Mouse (Mus musculus) kidney, postnatal 0 days (tissue): ENCODE measurements at regions not wholly inside any gene's neighbourhood (a gene's known extent, or its start where the extent isn't known, plus 50 kb on each side); places are given as distances from the start of the nearest gene placed in this dataset.

Source experiments
- ATAC-seq: fragments of 200-750 bp; cut with Nextera tagmentation; replicated peaks from 2 replicates; pipeline ENCODE4 v1.8.0; 2017; ENCODE audit warnings: low read depth, moderate number of reproducible peaks, moderate TSS enrichment, moderate library complexity; ENCODE audit not compliant: low FRiP score
- DNase-seq: peaks from one replicate; pipeline ENCODE4 v3.0.0-alpha.2; 2016; ENCODE audit warnings: low spot score
- H3K27ac ChIP-seq: fragments of 300-500 bp; sonication (generic); 2 replicates; pipeline ENCODE4 v1.5.1; 2014; ENCODE audit warnings: mild to moderate bottlenecking
- H3K27me3 ChIP-seq: fragments of 300-500 bp; sonication (generic); 2 replicates; pipeline ENCODE4 v1.6.1; 2014; ENCODE audit warnings: low read length, mixed read lengths; ENCODE audit not compliant: insufficient read depth
- H3K36me3 ChIP-seq: fragments of 300-500 bp; sonication (generic); 2 replicates; pipeline ENCODE4 v1.6.1; 2014; ENCODE audit warnings: low read length, mixed read lengths; ENCODE audit not compliant: insufficient read depth
- H3K4me1 ChIP-seq: fragments of 300-500 bp; sonication (generic); replicated peaks from 2 replicates; pipeline ENCODE4 v1.6.1; 2014; ENCODE audit warnings: antibody characterized with exemption, low read length, mixed read lengths; ENCODE audit not compliant: insufficient read depth
- H3K4me2 ChIP-seq: fragments of 300-500 bp; sonication (generic); 2 replicates; pipeline ENCODE4 v1.6.1; 2014; ENCODE audit warnings: mild to moderate bottlenecking, low read length, moderate library complexity, mixed read lengths
- H3K4me3 ChIP-seq: fragments of 300-500 bp; sonication (generic); replicated peaks from 2 replicates; pipeline ENCODE4 v1.5.1; 2014; ENCODE audit warnings: low read depth, low read length
- H3K9ac ChIP-seq: fragments of 300-500 bp; sonication (generic); 2 replicates; pipeline ENCODE4 v1.6.1; 2014; ENCODE audit warnings: low read depth, low read length
- H3K9me3 ChIP-seq: fragments of 300-500 bp; sonication (generic); replicated peaks from 2 replicates; pipeline ENCODE4 v1.6.1; 2016; ENCODE audit warnings: low read length, inconsistent platforms, mixed read lengths
- CTCF ChIP-seq: IDR thresholded peaks from 2 replicates; pipeline ENCODE4 v1.5.1; 2016; ENCODE audit warnings: antibody characterized with exemption, low read depth, mild to moderate bottlenecking, moderate library complexity
- WGBS: fragments of 180-500 bp; shearing (Covaris S2); extraction: QIAGEN DNeasy Blood & Tissue Kit; methylation state at CpG from one replicate; pipeline ENCODE4 v1.1.7; 2014; 5-methylcytosine and 5-hydroxymethylcytosine counted together

GRCm38 (mm10) chr11:84667711-84668110, 142.4 kb upstream of the Lhx1 start:
- 0 out of 2 replicates have a peak, but pooled peaks cover 8% of the 10 kb centered on the region for H3K4me1 ChIP-seq
- H3K4me2 ChIP-seq: no peak overlapping the region
- H3K27ac ChIP-seq: no peak overlapping the region
- H3K4me3 ChIP-seq: no peak overlapping the region
- H3K9me3 ChIP-seq: no peaks in the 10 kb centered on the region
- DNase-seq (no peak), ATAC-seq (no peak)
- no peak overlapping the region for H3K9ac ChIP-seq
- H3K36me3 ChIP-seq: no peaks in the 10 kb centered on the region
- 80% methylated on average over 4 of the region's 4 CpGs for WGBS
- no peaks in the 10 kb centered on the region for H3K27me3 ChIP-seq
- TF ChIP-seq CTCF: no peak

DNA sequence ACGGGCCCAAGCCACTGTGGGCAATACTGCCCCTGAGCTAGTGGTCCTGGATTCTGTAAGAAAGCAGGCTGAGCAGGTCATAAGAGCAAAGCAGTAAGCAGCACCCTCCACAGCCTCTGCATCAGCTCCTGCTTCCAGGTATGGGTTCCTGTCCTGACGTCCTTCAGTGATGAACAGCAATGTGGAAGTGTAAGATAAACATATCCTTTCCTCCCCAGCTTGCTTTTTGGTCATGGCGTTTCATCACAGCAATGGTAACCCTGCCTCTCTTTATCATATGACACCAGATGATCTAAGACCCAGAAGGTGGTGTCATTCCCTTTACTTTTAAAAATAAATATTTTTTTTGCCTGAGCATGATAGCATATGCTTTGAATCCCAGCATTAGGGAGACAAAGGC, 138.9 kb upstream of the Lhx1 start:
- Histone ChIP-seq H3K27me3 (no peaks in the 10 kb centered on the region; the same call in 1 of the 2 replicates), H3K4me1 (no peaks in the 10 kb centered on the region), H3K4me3 (no peak overlapping the region), H3K36me3 (no peaks in the 10 kb centered on the region), H3K27ac (no peak overlapping the region), H3K9me3 (no peaks in the 10 kb centered on the region), H3K4me2 (no peak overlapping the region), H3K9ac (no peak overlapping the region)
- WGBS: 52% methylated on average over 3 of the region's 3 CpGs
- DNase-seq (no peak), ATAC-seq (no peak)
- no peak for TF ChIP-seq CTCF

GRCm38 (mm10) chr11:84661981-84662380, 136.6 kb upstream of the Lhx1 start:
- H3K9ac ChIP-seq: no peak overlapping the region
- peak; percentile 82 for DNase-seq
- 10% methylated on average over 7 of the region's 7 CpGs for WGBS
- H3K4me1 ChIP-seq: no peaks in the 10 kb centered on the region; the same call in 1 of the 2 replicates
- H3K27ac ChIP-seq: no peak overlapping the region
- no peak for ATAC-seq
- no peaks in the 10 kb centered on the region for H3K9me3 ChIP-seq
- no peaks in the 10 kb centered on the region for H3K36me3 ChIP-seq
- no peak overlapping the region for H3K4me2 ChIP-seq
- no peak overlapping the region for H3K4me3 ChIP-seq
- H3K27me3 ChIP-seq: no peaks in the 10 kb centered on the region; the same call in 1 of the 2 replicates
- no peak for TF ChIP-seq CTCF

DNA sequence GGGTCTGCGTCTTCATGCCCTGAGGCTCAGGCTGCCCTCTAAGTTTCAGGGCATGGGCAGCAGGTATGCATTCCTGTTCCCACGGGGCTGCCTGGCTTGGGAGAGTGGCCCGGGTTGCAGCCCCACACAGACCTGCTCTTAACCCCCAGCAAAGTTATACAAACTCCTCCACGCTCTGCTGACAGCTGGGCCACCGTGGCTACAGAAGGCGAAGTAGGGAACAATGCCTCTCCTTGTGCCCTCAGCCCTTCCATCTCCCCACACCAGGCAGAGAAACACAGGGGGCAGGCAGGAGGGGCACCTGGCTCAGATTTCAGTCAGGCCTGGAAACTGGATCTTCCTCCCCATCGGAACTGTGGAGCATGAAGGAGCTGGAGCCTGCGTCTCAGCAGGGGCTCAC, 135.5 kb upstream of the Lhx1 start:
- no peaks in the 10 kb centered on the region for H3K9me3 ChIP-seq
- 11% methylated on average over 8 of the region's 8 CpGs for WGBS
- peak; percentile 57 for ATAC-seq
- no peak overlapping the region for H3K9ac ChIP-seq
- no peak overlapping the region for H3K4me3 ChIP-seq
- no peaks in the 10 kb centered on the region; the same call in 1 of the 2 replicates for H3K27me3 ChIP-seq
- peak; percentile 80 for DNase-seq
- no peak for TF ChIP-seq CTCF
- no peaks in the 10 kb centered on the region for H3K36me3 ChIP-seq
- H3K4me1 ChIP-seq: no peaks in the 10 kb centered on the region; the same call in 1 of the 2 replicates
- H3K4me2 ChIP-seq: no peak overlapping the region
- 0 out of 2 replicates have a peak overlapping the region, but pooled peaks have one; percentile 4 for H3K27ac ChIP-seq

DNA sequence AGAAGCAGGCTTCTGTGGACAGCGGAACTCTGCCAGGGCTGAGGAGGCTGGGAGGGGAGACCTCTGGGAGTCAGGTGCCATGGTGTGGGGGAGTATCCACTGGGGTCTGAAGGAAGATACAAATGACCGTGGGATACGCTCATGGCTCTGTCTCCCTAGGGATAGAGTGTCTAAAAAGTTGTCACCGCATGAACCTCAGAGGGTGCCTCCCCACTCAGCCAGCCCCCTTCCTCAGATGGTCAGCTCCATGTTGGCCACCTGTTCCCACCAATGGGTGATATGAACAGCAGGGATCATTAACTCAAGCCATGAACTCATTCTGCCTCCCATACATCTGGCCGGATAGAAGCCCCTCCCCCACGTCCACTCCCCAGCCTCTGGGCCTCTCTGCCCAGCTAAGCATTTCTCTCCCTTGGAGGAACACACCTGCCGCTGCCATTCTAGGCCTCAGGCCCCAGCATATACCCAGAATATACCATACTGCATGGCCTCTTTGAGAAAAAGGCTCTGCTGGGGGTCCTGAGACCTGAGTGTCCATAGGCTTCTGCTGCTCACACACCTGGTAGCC, 134.1 kb upstream of the Lhx1 start:
- Histone ChIP-seq H3K4me3 (no peak overlapping the region), H3K9ac (no peak overlapping the region), H3K4me1 (no peaks in the 10 kb centered on the region; the same call in 1 of the 2 replicates), H3K4me2 (no peak overlapping the region), H3K9me3 (no peaks in the 10 kb centered on the region), H3K36me3 (no peaks in the 10 kb centered on the region), H3K27me3 (no peaks in the 10 kb centered on the region; the same call in 1 of the 2 replicates), H3K27ac (0 out of 2 replicates have a peak overlapping the region, but pooled peaks have one; percentile 4)
- TF ChIP-seq CTCF: no peak
- peak; percentile 80 for DNase-seq
- ATAC-seq: peak; percentile 78
- WGBS: 52% methylated on average over 7 of the region's 7 CpGs

DNA sequence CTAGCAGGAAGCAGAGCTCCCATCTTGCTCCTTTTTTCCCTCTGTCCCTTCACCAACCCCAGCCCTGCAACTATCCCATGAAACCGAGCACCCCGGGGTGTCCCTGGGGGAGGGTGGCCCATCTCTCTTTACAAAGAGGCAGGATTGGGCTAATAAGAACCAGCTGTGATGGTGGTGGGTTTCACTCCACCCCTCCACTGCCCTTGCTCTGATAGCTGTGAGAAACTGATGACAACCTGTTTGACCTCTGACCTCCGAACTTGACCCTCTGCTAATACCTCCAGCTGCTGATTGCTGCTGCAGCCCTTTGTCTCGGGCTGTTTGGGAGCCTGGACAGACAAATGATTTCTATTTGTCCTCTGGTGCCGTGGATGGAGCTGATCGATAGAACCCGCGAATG, 128.1 kb upstream of the Lhx1 start:
- no peaks in the 10 kb centered on the region for H3K9me3 ChIP-seq
- no peak for TF ChIP-seq CTCF
- no peak overlapping the region for H3K27ac ChIP-seq
- no peaks in the 10 kb centered on the region for H3K27me3 ChIP-seq
- no peak for ATAC-seq
- no peak overlapping the region for H3K9ac ChIP-seq
- H3K4me3 ChIP-seq: no peak overlapping the region
- no peak overlapping the region for H3K4me2 ChIP-seq
- 41% methylated on average over 8 of the region's 8 CpGs for WGBS
- no peaks in the 10 kb centered on the region; the same call in 1 of the 2 replicates for H3K4me1 ChIP-seq
- no peak for DNase-seq
- no peaks in the 10 kb centered on the region for H3K36me3 ChIP-seq

DNA sequence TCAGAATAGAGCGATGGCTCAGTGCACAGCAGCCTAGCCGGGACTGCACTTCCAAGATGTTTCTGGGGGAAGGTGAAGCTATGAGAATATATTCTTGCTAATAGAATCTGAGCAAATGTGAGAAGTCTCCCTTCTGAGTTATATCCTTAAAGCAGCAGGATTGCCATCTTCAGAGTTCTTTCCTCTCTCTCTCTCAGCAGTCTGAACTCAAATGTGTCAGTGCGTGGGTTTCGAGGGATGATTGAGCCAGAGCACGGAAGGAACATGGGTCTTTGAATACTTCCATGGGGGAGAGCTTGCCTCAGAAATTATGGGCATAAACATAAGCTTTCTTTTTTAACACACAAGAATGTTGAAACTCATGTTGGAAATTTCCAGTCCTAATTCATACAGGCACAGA, 123.6 kb upstream of the Lhx1 start:
- WGBS: 91% methylated on average over 5 of the region's 5 CpGs
- H3K4me3 ChIP-seq: no peak overlapping the region
- H3K9me3 ChIP-seq: no peaks in the 10 kb centered on the region
- no peak overlapping the region for H3K9ac ChIP-seq
- no peak overlapping the region for H3K27ac ChIP-seq
- no peak for TF ChIP-seq CTCF
- no peaks in the 10 kb centered on the region for H3K4me1 ChIP-seq
- no peaks in the 10 kb centered on the region for H3K36me3 ChIP-seq
- ATAC-seq (no peak), DNase-seq (no peak)
- peaks cover 3% of the 10 kb centered on the region; the same call in 1 of the 2 replicates for H3K27me3 ChIP-seq
- no peak overlapping the region for H3K4me2 ChIP-seq
